In genomic region chr3:79314006-79314698, GRCm38 (mm10) we compare ENCODE assay signal across 10 mouse cellular contexts. TPM values are rescaled to one million over a fixed set of nuclear protein-coding genes. Genes with fewer than 3 reads are reported as not detected.
A peak's percentile ranks its signal among the peaks of the same experiment; 100 is the strongest.
DNase-seq lines count a peak whose midpoint lies in the region; ATAC-seq and TF ChIP-seq lines count a peak whose summit lies in the region.
"Had no signal": no experiment of that assay in that cellular context is flagged by ENCODE, and none has a peak within 500 bp of the region (broad histone marks: within the 10 kb centered on the region; RNA-seq: fewer than 3 reads in every experiment).

No protein-coding gene starts in this region.

- H3K4me1 ChIP-seq in embryonic facial prominence, embryonic 14.5 days (ENCODE audit: control insufficient read depth, insufficient read depth, low read length): peaks cover 3% of the 10 kb centered on the region; the same call in 1 of the 2 replicates
- peaks cover 4% of the 10 kb centered on the region; the same call in 1 of the 2 replicates for H3K4me1 ChIP-seq in midbrain, postnatal 0 days (ENCODE audit: insufficient read depth, low read length)

- no peak for TF ChIP-seq CTCF in midbrain, postnatal 0 days (IDR thresholded peaks at IDR 0.05)

- 53% methylated on average over 10 of the region's 10 CpGs for WGBS in embryonic facial prominence, embryonic 14.5 days
- WGBS in midbrain, postnatal 0 days: 29% methylated on average over 10 of the region's 10 CpGs

- no peak overlapping the region for H3K4me2 ChIP-seq in embryonic facial prominence, embryonic 14.5 days (ENCODE audit: low read depth, low read length)
- peak overlapping the region; percentile 15; the same call in 1 of the 2 replicates for H3K4me2 ChIP-seq in midbrain, postnatal 0 days (ENCODE audit: low read depth, low read length, poor library complexity, severe bottlenecking)

- H3K27me3 ChIP-seq in embryonic facial prominence, embryonic 14.5 days (replicated peaks; ENCODE audit: control insufficient read depth, insufficient read depth, low read length): no peaks in the 10 kb centered on the region
- no peaks in the 10 kb centered on the region for H3K27me3 ChIP-seq in midbrain, postnatal 0 days (ENCODE audit: insufficient read depth, low read length)

- no peak overlapping the region for H3K27ac ChIP-seq in embryonic facial prominence, embryonic 14.5 days (replicated peaks; ENCODE audit: low read depth, low read length)
- H3K27ac ChIP-seq in midbrain, postnatal 0 days (ENCODE audit: low read depth, low read length): peak overlapping the region; percentile 55; the same call in 1 of the 2 replicates

- no peaks in the 10 kb centered on the region for H3K9me3 ChIP-seq in embryonic facial prominence, embryonic 14.5 days (ENCODE audit: control insufficient read depth, low read length)
- H3K9me3 ChIP-seq in midbrain, postnatal 0 days (ENCODE audit: low read length): no peaks in the 10 kb centered on the region

- no peak overlapping the region for H3K4me3 ChIP-seq in embryonic facial prominence, embryonic 14.5 days (ENCODE audit: low read depth, low read length)
- no peak overlapping the region for H3K4me3 ChIP-seq in midbrain, postnatal 0 days (ENCODE audit: low read depth, low read length)

- ATAC-seq in embryonic facial prominence, embryonic 14.5 days (ENCODE audit: low read depth): no peak
- peak; percentile 84 for ATAC-seq in midbrain, postnatal 0 days (ENCODE audit: low FRiP score)

- intact Hi-C loops in left cerebral cortex, postnatal 4 days (cut with DNase I): no loop called here
- intact Hi-C loops in heart, postnatal 25 days (cut with DNase I): no loop called here

- no peak overlapping the region for H3K9ac ChIP-seq in embryonic facial prominence, embryonic 14.5 days (ENCODE audit: low read depth, low read length)
- no peak overlapping the region for H3K9ac ChIP-seq in midbrain, postnatal 0 days (replicated peaks; ENCODE audit: low read length, poor library complexity, severe bottlenecking)

- no peaks in the 10 kb centered on the region for H3K36me3 ChIP-seq in embryonic facial prominence, embryonic 14.5 days (ENCODE audit: control insufficient read depth, insufficient read depth, low read length)
- no peaks in the 10 kb centered on the region for H3K36me3 ChIP-seq in midbrain, postnatal 0 days (ENCODE audit: insufficient read depth, low read length)

- peak; percentile 87 for DNase-seq in left cerebral cortex, adult 11 months (ENCODE audit: low spot score)
- no peak for DNase-seq in left cerebral cortex, postnatal 4 days
- DNase-seq in embryonic facial prominence, embryonic 14.5 days (ENCODE audit: low spot score): peak; percentile 81
- peak; percentile 74 to 91 for DNase-seq in layer of hippocampus, adult 18-20 months (ENCODE audit: low spot score in 2 of 2)
- peak; percentile 88 for DNase-seq in midbrain, postnatal 0 days (ENCODE audit: low spot score)
- DNase-seq in thymus, postnatal 10 days (ENCODE audit: low spot score in 2 of 2): no peak
- no peak for DNase-seq in cerebellum, adult 9-10 months
- DNase-seq in heart, postnatal 25 days (ENCODE audit: low spot score): no peak
- DNase-seq: kidney, postnatal 4 days had no signal

RNA-seq across cellular contexts. Expression of gene Gm17359, which starts 22.3 kb away (rescaled TPM):
- not detected for total RNA-seq in left cerebral cortex, postnatal 4 days (2021)
- not detected in 2 replicates for polyA plus RNA-seq in embryonic facial prominence, embryonic 14.5 days (2014; fragmentation: Nextera tagmentation; extraction: Ambion mirVana)
- not detected for total RNA-seq in layer of hippocampus, adult 18-20 months (2021)
- not detected in 2 replicates for total RNA-seq in midbrain, postnatal 0 days (2014; rRNA removed)
- not detected in 2 replicates for polyA plus RNA-seq in midbrain, postnatal 0 days (2015; fragmentation: Nextera tagmentation; extraction: Ambion mirVana)
- total RNA-seq in heart, postnatal 25 days (2021): not detected
- total RNA-seq: ES-E14 had no signal

RNA-seq across cellular contexts. Expression of gene Rapgef2, which starts 27.8 kb away (rescaled TPM):
- 10 to 100 TPM; 86.1 to 91.9 TPM for total RNA-seq in left cerebral cortex, postnatal 4 days (2021)
- polyA plus RNA-seq in embryonic facial prominence, embryonic 14.5 days (2014; fragmentation: Nextera tagmentation; extraction: Ambion mirVana): 8.5 TPM in 2 replicates
- 100 to 1,000 TPM; 158 to 163 TPM for total RNA-seq in layer of hippocampus, adult 18-20 months (2021)
- 56.9 and 60.4 TPM in 2 replicates for total RNA-seq in midbrain, postnatal 0 days (2014; rRNA removed)
- 9.6 and 9.7 TPM in 2 replicates for polyA plus RNA-seq in midbrain, postnatal 0 days (2015; fragmentation: Nextera tagmentation; extraction: Ambion mirVana)
- 10 to 100 TPM; 25.7 to 36.5 TPM for total RNA-seq in heart, postnatal 25 days (2021)

Comparison
In these comparisons a context has a peak if more than half of its experiments do, and no peak if none do; other contexts are left out.
1. DNase-seq: peak in left cerebral cortex, adult 11 months (single experiment), embryonic facial prominence, embryonic 14.5 days (single experiment), layer of hippocampus, adult 18-20 months (2 of 2) and midbrain, postnatal 0 days (single experiment); none in left cerebral cortex, postnatal 4 days (single experiment), thymus, postnatal 10 days (0 of 2), cerebellum, adult 9-10 months (single experiment) and heart, postnatal 25 days (single experiment).